Mouse (Mus musculus) MEL (cell line): ENCODE measurements around the gene Fbxl2. TPM values are rescaled to one million over a fixed set of nuclear protein-coding genes. Genes with fewer than 3 reads are reported as not detected.

Source experiments
- DNase-seq: peaks from one replicate; pipeline ENCODE4 v3.0.0; 2011; ENCODE audit warnings: low read depth, low spot score
- H3K27ac ChIP-seq: 2 replicates; pipeline ENCODE4 v1.5.1; 2012; ENCODE audit warnings: low read depth, mild to moderate bottlenecking, control low read depth, low read length, moderate library complexity; ENCODE audit not compliant: control insufficient read depth
- H3K27me3 ChIP-seq, 2 experiments: fragments of 150-350 bp in 1 of 2; sonication (generic) in 1 of 2; 2 replicates each; pipeline ENCODE4 v1.6.1; 2012; ENCODE audit warnings: low read length in 2 of 2, mild to moderate bottlenecking in 2 of 2, improper control_type of control experiment in 1 of 2, moderate library complexity in 1 of 2; ENCODE audit not compliant: insufficient read depth in 2 of 2, control insufficient read depth in 1 of 2
- H3K36me3 ChIP-seq, 2 experiments: 2 replicates each; pipeline ENCODE4 v1.6.1; 2012 to 2014; ENCODE audit warnings: low read length in 2 of 2, improper control_type of control experiment in 1 of 2, inconsistent platforms in 1 of 2, mild to moderate bottlenecking in 1 of 2; ENCODE audit not compliant: insufficient read depth in 2 of 2, control insufficient read depth in 1 of 2
- H3K4me1 ChIP-seq, 2 experiments: fragments of 150-350 bp in 1 of 2; sonication (generic) in 1 of 2; 2 replicates each; pipeline ENCODE4 v1.6.1; 2012; ENCODE audit warnings: low read length in 2 of 2, improper control_type of control experiment in 1 of 2, mild to moderate bottlenecking in 1 of 2; ENCODE audit not compliant: insufficient read depth in 2 of 2, control insufficient read depth in 1 of 2
- H3K4me3 ChIP-seq, 2 experiments: fragments of 150-350 bp in 1 of 2; sonication (generic) in 1 of 2; 2 replicates each; pipeline ENCODE4 v1.5.1; 2012; ENCODE audit warnings: low read depth in 2 of 2, low read length in 2 of 2, mild to moderate bottlenecking in 2 of 2, moderate library complexity in 2 of 2, control low read depth in 1 of 2, improper control_type of control experiment in 1 of 2; ENCODE audit not compliant: control insufficient read depth in 1 of 2, insufficient read depth in 1 of 2
- H3K79me2 ChIP-seq: 2 replicates; pipeline ENCODE4 v1.6.1; 2012; ENCODE audit warnings: mild to moderate bottlenecking, low read length, moderate library complexity; ENCODE audit not compliant: control insufficient read depth, poor library complexity, insufficient read depth
- H3K9ac ChIP-seq: 2 replicates; pipeline ENCODE4 v1.6.1; 2012; ENCODE audit warnings: low read depth, mild to moderate bottlenecking, control low read depth, low read length, moderate library complexity; ENCODE audit not compliant: control insufficient read depth, poor library complexity, severe bottlenecking
- H3K9me3 ChIP-seq: fragments of 150-350 bp; sonication (generic); replicated peaks from 2 replicates; pipeline ENCODE4 v1.6.1; 2012; ENCODE audit warnings: mild to moderate bottlenecking, low read length, improper control_type of control experiment, moderate library complexity; ENCODE audit not compliant: insufficient read depth
- BHLHE40 ChIP-seq: IDR thresholded peaks from 2 replicates; pipeline ENCODE4 v1.6.1; 2012; ENCODE audit warnings: low read depth, mild to moderate bottlenecking, inconsistent platforms, low read length, improper control_type of control experiment, borderline replicate concordance
- CHD2 ChIP-seq: IDR thresholded peaks from 2 replicates; pipeline ENCODE4 v1.6.1; 2011; ENCODE audit warnings: low read length, improper control_type of control experiment
- CTCF ChIP-seq, 3 experiments: IDR thresholded peaks in 2 of 3; conservative IDR thresholded peaks in 1 of 3; 2 replicates each; pipeline ENCODE4 v1.5.1; 2011 to 2012; ENCODE audit warnings: low read length in 3 of 3, low read depth in 2 of 3, mild to moderate bottlenecking in 2 of 3, improper control_type of control experiment in 1 of 3, inconsistent platforms in 1 of 3, mixed read lengths in 1 of 3, moderate library complexity in 1 of 3; ENCODE audit not compliant: control insufficient read depth in 1 of 3, insufficient read depth in 1 of 3, poor library complexity in 1 of 3, severe bottlenecking in 1 of 3
- ETS1 ChIP-seq: IDR thresholded peaks from 2 replicates; pipeline ENCODE4 v1.6.1; 2012; ENCODE audit warnings: low read depth, mild to moderate bottlenecking, inconsistent platforms, low read length, improper control_type of control experiment, moderate library complexity
- GATA1 ChIP-seq: IDR thresholded peaks from 2 replicates; pipeline ENCODE4 v1.6.1; 2011; ENCODE audit warnings: low read depth, low read length, improper control_type of control experiment
- HCFC1 ChIP-seq: IDR thresholded peaks from 2 replicates; pipeline ENCODE4 v1.6.1; 2012; ENCODE audit warnings: low read depth, mild to moderate bottlenecking, inconsistent platforms, low read length, improper control_type of control experiment, moderate library complexity
- MAX ChIP-seq: IDR thresholded peaks from 2 replicates; pipeline ENCODE4 v1.6.1; 2011; ENCODE audit warnings: low read length, improper control_type of control experiment
- MEF2A ChIP-seq: IDR thresholded peaks from 2 replicates; pipeline ENCODE4 v1.6.1; 2014; ENCODE audit warnings: low read depth, mild to moderate bottlenecking, inconsistent platforms, low read length, improper control_type of control experiment; ENCODE audit not compliant: poor library complexity, insufficient replicate concordance, severe bottlenecking; ENCODE audit errors: extremely low read depth
- MXI1 ChIP-seq: IDR thresholded peaks from 2 replicates; pipeline ENCODE4 v1.6.1; 2011; ENCODE audit warnings: mild to moderate bottlenecking, low read depth, low read length, improper control_type of control experiment
- MYC ChIP-seq: IDR thresholded peaks from 2 replicates; pipeline ENCODE4 v1.6.1; 2011; ENCODE audit warnings: low read depth, mild to moderate bottlenecking, low read length, improper control_type of control experiment, moderate library complexity
- NELFE ChIP-seq: IDR thresholded peaks from 2 replicates; pipeline ENCODE4 v1.6.1; 2011; ENCODE audit warnings: low read depth, low read length, improper control_type of control experiment
- NRF1 ChIP-seq: IDR thresholded peaks from 2 replicates; pipeline ENCODE4 v1.6.1; 2014; ENCODE audit warnings: low read depth, mild to moderate bottlenecking, inconsistent platforms, low read length, improper control_type of control experiment, moderate library complexity; ENCODE audit not compliant: poor library complexity, insufficient read depth, severe bottlenecking
- POLR2A ChIP-seq, 2 experiments: IDR thresholded peaks; 2 replicates each; pipeline ENCODE4 v1.6.1; 2011 to 2012; ENCODE audit warnings: low read length in 2 of 2, mild to moderate bottlenecking in 2 of 2, control low read depth in 1 of 2, improper control_type of control experiment in 1 of 2, low read depth in 1 of 2, moderate library complexity in 1 of 2; ENCODE audit not compliant: control insufficient read depth in 1 of 2, insufficient read depth in 1 of 2, poor library complexity in 1 of 2
- POLR2AphosphoS2 ChIP-seq: IDR thresholded peaks from 2 replicates; pipeline ENCODE4 v1.6.1; 2011; ENCODE audit warnings: low read length, improper control_type of control experiment
- RAD21 ChIP-seq: IDR thresholded peaks from 2 replicates; pipeline ENCODE4 v1.6.1; 2011; ENCODE audit warnings: mild to moderate bottlenecking, low read depth, low read length, improper control_type of control experiment
- RCOR1 ChIP-seq: IDR thresholded peaks from 2 replicates; pipeline ENCODE4 v1.6.1; 2012; ENCODE audit warnings: low read depth, mild to moderate bottlenecking, inconsistent platforms, low read length, improper control_type of control experiment
- SIN3A ChIP-seq: IDR thresholded peaks from 2 replicates; pipeline ENCODE4 v1.6.1; 2012; ENCODE audit warnings: low read length, improper control_type of control experiment, inconsistent platforms
- SMC3 ChIP-seq: IDR thresholded peaks from 2 replicates; pipeline ENCODE4 v1.6.1; 2011; ENCODE audit warnings: low read depth, low read length, improper control_type of control experiment
- TAL1 ChIP-seq: IDR thresholded peaks from 2 replicates; pipeline ENCODE4 v1.6.1; 2012; ENCODE audit warnings: mild to moderate bottlenecking, inconsistent platforms, low read length, moderate library complexity, mixed read lengths
- USF1 ChIP-seq: IDR thresholded peaks from 2 replicates; pipeline ENCODE4 v1.6.1; 2014; ENCODE audit warnings: low read depth, mild to moderate bottlenecking, inconsistent platforms, low read length, improper control_type of control experiment, moderate library complexity
- ZC3H11A ChIP-seq: IDR thresholded peaks from 2 replicates; pipeline ENCODE4 v1.6.1; 2012; ENCODE audit warnings: low read depth, mild to moderate bottlenecking, inconsistent platforms, low read length, improper control_type of control experiment
- ZKSCAN1 ChIP-seq: IDR thresholded peaks from 2 replicates; pipeline ENCODE4 v1.6.1; 2012; ENCODE audit warnings: low read depth, mild to moderate bottlenecking, inconsistent platforms, low read length, improper control_type of control experiment, moderate library complexity
- ZMIZ1 ChIP-seq: IDR thresholded peaks from 2 replicates; pipeline ENCODE4 v1.6.1; 2012; ENCODE audit warnings: low read depth, mild to moderate bottlenecking, inconsistent platforms, low read length, improper control_type of control experiment, moderate library complexity
- ZNF384 ChIP-seq: IDR thresholded peaks from 2 replicates; pipeline ENCODE4 v1.6.1; 2012; ENCODE audit warnings: low read depth, mild to moderate bottlenecking, inconsistent platforms, low read length, improper control_type of control experiment
- polyA plus RNA-seq, 2 experiments: library from polyadenylated mRNA; stranded (reverse) in 1 of 2; unstranded in 1 of 2; fragments of >175 nt in 1 of 2; fragments of >200 nt in 1 of 2; gene quantifications; 2 replicates each; pipeline versions ENCODE4 v1.2.1 to v1.2.4; 2012; ENCODE audit warnings: low replicate concordance in 2 of 2, low read depth in 1 of 2; ENCODE audit not compliant: insufficient read length in 2 of 2, insufficient read depth in 1 of 2, missing spikeins in 1 of 2
- total RNA-seq: library from RNA; depleted of rRNA; stranded (reverse); fragments of 300-350 nt; gene quantifications from 2 replicates; pipeline ENCODE4 v1.2.3, GENCODE M21; 2012

The Fbxl2 gene
- total and polyA plus RNA-seq, 3 experiments = 1.8 to 3.0 TPM; not detected in 1

DNA sequence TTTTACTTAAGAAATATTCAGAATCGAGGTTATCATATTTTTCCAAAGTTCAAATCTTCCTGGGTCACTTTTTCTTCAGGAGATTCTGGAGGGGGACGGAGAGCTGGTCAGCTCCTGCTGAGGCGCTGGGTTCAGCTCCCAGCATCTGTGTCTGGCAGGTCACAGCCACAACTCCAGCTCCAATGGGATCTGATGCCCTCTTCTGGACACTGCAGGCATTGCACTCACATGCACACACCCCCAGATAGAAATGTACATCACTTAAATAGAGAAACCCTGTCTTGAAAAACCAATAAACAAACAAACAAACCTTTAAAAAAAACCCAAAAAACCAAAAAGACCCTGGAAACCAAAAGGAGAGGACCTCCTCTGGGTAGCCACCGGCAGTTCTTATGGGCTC is 30.3 kb downstream of the Fbxl2 start:
- H3K4me3 ChIP-seq = no peak overlapping the region
- no peaks in the 10 kb centered on the region for H3K27me3 ChIP-seq
- H3K27ac ChIP-seq = no peak overlapping the region
- TF ChIP-seq NELFE = no peak
- TF ChIP-seq HCFC1 = no peak
- TF ChIP-seq ZC3H11A = 0 out of 2 replicates have a peak, but pooled peaks have one; percentile 17
- TF ChIP-seq RCOR1 = no peak
- no peak for TF ChIP-seq MEF2A
- no peak for TF ChIP-seq CHD2
- no peak for TF ChIP-seq POLR2AphosphoS2
- TF ChIP-seq SIN3A = no peak
- TF ChIP-seq TAL1 = no peak
- no peak for TF ChIP-seq NRF1
- no peak for TF ChIP-seq ETS1
- TF ChIP-seq ZNF384 = no peak
- TF ChIP-seq USF1 = no peak
- TF ChIP-seq RAD21 = peak; percentile 16
- TF ChIP-seq GATA1 = no peak
- no peak for TF ChIP-seq MYC
- TF ChIP-seq POLR2A (IDR thresholded peaks at IDR 0.05; ENCODE audit: control insufficient read depth in 1 of 2, insufficient read depth in 1 of 2, low read depth in 1 of 2, low read length in 2 of 2, poor library complexity in 1 of 2) = no peak
- no peak for TF ChIP-seq ZKSCAN1
- peak; percentile 51 to 67 (median 65) for TF ChIP-seq CTCF (IDR thresholded peaks at IDR 0.05 in 2 of 3, conservative IDR thresholded peaks at IDR 0.05 in 1 of 3; ENCODE audit: control insufficient read depth in 1 of 3, insufficient read depth in 1 of 3, low read depth in 2 of 3, low read length in 3 of 3, poor library complexity in 1 of 3, severe bottlenecking in 1 of 3)
- no peak for TF ChIP-seq BHLHE40
- no peak for TF ChIP-seq ZMIZ1
- no peak for TF ChIP-seq MAX
- no peak for TF ChIP-seq MXI1
- TF ChIP-seq SMC3 = peak; percentile 26
- H3K9ac ChIP-seq = no peak overlapping the region
- peak; percentile 50 for DNase-seq
- H3K4me1 ChIP-seq = peaks cover 2 to 13% of the 10 kb centered on the region in 2 experiments; a peak in 3 of 4 replicates
- no peaks in the 10 kb centered on the region for H3K79me2 ChIP-seq
- H3K36me3 ChIP-seq = peaks cover 0 to 6% of the 10 kb centered on the region in 2 experiments; a peak in 2 of 4 replicates
- no peaks in the 10 kb centered on the region for H3K9me3 ChIP-seq
